Mouse (Mus musculus) heart, adult 2 months (tissue): ENCODE results near the gene Irs3. TPM values are rescaled to one million over a fixed set of nuclear protein-coding genes. Genes with fewer than 3 reads are reported as not detected.

Experiments used
- DNase-seq, 2 experiments: peaks; one replicate each; pipeline ENCODE4 v3.0.0; 2021
- H3K27ac ChIP-seq: fragments of 200-600 bp; 2 replicates; pipeline ENCODE4 v1.8.1; 2022
- H3K27me3 ChIP-seq: fragments of 200-500 bp; 2 replicates; pipeline ENCODE4 v1.6.1; 2012; ENCODE audit warnings: mild to moderate bottlenecking, low read length, inconsistent platforms, mixed read lengths; ENCODE audit not compliant: control insufficient read depth, insufficient read depth
- H3K36me3 ChIP-seq: fragments of 200-500 bp; 2 replicates; pipeline ENCODE4 v1.6.1; 2012; ENCODE audit warnings: low read length, inconsistent platforms; ENCODE audit not compliant: control insufficient read depth, insufficient read depth
- H3K4me1 ChIP-seq: fragments of 200-500 bp; 2 replicates; pipeline ENCODE4 v1.6.1; 2011; ENCODE audit warnings: low read length; ENCODE audit not compliant: control insufficient read depth, insufficient read depth
- H3K4me3 ChIP-seq: fragments of 200-600 bp; 2 replicates; pipeline ENCODE4 v1.8.1; 2022
- H3K79me2 ChIP-seq: fragments of 200-500 bp; replicated peaks from 2 replicates; pipeline ENCODE4 v1.6.1; 2012; ENCODE audit warnings: mild to moderate bottlenecking, inconsistent platforms, low read length, moderate library complexity, mixed read lengths; ENCODE audit not compliant: control insufficient read depth, insufficient read depth
- H3K9ac ChIP-seq: fragments of 200-500 bp; 2 replicates; pipeline ENCODE4 v1.6.1; 2012; ENCODE audit warnings: low read depth, mild to moderate bottlenecking, control low read depth, inconsistent platforms, low read length, mixed read lengths
- CTCF ChIP-seq: fragments of 200-600 bp; IDR thresholded peaks from 2 replicates; pipeline ENCODE4 v1.8.1; 2022; ENCODE audit warnings: antibody characterized with exemption, mild to moderate bottlenecking, moderate library complexity
- EP300 ChIP-seq: fragments of 200-500 bp; IDR thresholded peaks from 2 replicates; pipeline ENCODE4 v1.6.1; 2011; ENCODE audit warnings: low read depth, low read length, control low read depth; ENCODE audit not compliant: insufficient read depth
- POLR2A ChIP-seq: fragments of 200-500 bp; IDR thresholded peaks from 2 replicates; pipeline ENCODE4 v1.6.1; 2011; ENCODE audit warnings: mild to moderate bottlenecking, low read depth, low read length, control low read depth; ENCODE audit not compliant: insufficient read depth
- WGBS: fragments of 180-500 bp; shearing (Covaris S2); methylation state at CpG from one replicate; pipeline ENCODE4 v1.1.7; 2018; 5-methylcytosine and 5-hydroxymethylcytosine counted together
- intact Hi-C: fragments of 180-260 bp; cut with DNase I; formaldehyde crosslinking; loops from one replicate; pipeline ENCODE4 v1.15.1; 2025
- polyA plus RNA-seq: library from polyadenylated mRNA; depleted of rRNA; stranded (reverse); fragments of >200 nt; gene quantifications from 2 replicates; pipeline ENCODE4 v1.2.3, GENCODE M21; 2012
- total RNA-seq, 2 experiments: library from RNA; stranded (reverse); gene quantifications; 2 replicates each; pipeline ENCODE4 v1.2.3; 2021

Irs3 gene
- total and polyA plus RNA-seq, 3 experiments, result 0.34 to 2.2 (median 0.73) TPM

- no peak overlapping the region for H3K4me3 ChIP-seq
- H3K4me1 ChIP-seq, result peaks cover 3% of the 10 kb centered on the region
- no peak overlapping the region for H3K27ac ChIP-seq
- H3K9ac ChIP-seq, result no peak overlapping the region
- no peak for DNase-seq
- WGBS, result 92% methylated on average over 3 of the region's 3 CpGs
- no peak for TF ChIP-seq EP300
- TF ChIP-seq POLR2A, result no peak
- TF ChIP-seq CTCF, result no peak
- intact Hi-C loops, result loop anchor here (2.0 kb wide), 2 partner anchors 29 to 71 kb away; no protein-coding TSS in a partner anchor
- no peaks in the 10 kb centered on the region; the same call in 1 of the 2 replicates for H3K36me3 ChIP-seq
- no peaks in the 10 kb centered on the region for H3K27me3 ChIP-seq
- H3K79me2 ChIP-seq, result no peaks in the 10 kb centered on the region
Observed at GRCm38 (mm10) chr5:137685653-137686052, 40.1 kb upstream of the Irs3 start.

- Histone ChIP-seq H3K27ac (peak within 1 kb of the TSS; percentile 64), H3K9ac (peak within 1 kb of the TSS; percentile 69), H3K4me1 (peaks cover 3% of the 10 kb centered on the region), H3K79me2 (peaks cover 2% of the 10 kb centered on the region; the same call in 1 of the 2 replicates), H3K4me3 (peak within 1 kb of the TSS; percentile 82), H3K36me3 (no peaks in the 10 kb centered on the region; the same call in 1 of the 2 replicates), H3K27me3 (no peaks in the 10 kb centered on the region)
- peak; percentile 40 for TF ChIP-seq CTCF
- peak; percentile 67 for TF ChIP-seq POLR2A
- TF ChIP-seq EP300, result 0 out of 2 replicates have a peak, but pooled peaks have one; percentile 5
- DNase-seq, result peak; percentile 94 to 99
- under 1% methylated on average over 62 of the region's 62 CpGs for WGBS
- intact Hi-C loops, result loop anchor here (1.0 to 2.0 kb wide), 3 partner anchors 28 to 72 kb away; partner anchors contain the start of gene Nyap1
Observed at GRCm38 (mm10) chr5:137684294-137685123, 39.0 kb upstream of the Irs3 start, which contains the start of gene Agfg2. Gene Agfg2 (minus strand): TSS chr5:137684726.

GRCm38 (mm10) chr5:137683388-137684293, 38.1 kb upstream of the Irs3 start:
- H3K4me1 ChIP-seq, result peaks cover 3% of the 10 kb centered on the region
- H3K27me3 ChIP-seq, result no peaks in the 10 kb centered on the region
- H3K27ac ChIP-seq, result peak overlapping the region; percentile 64
- peaks cover 2% of the 10 kb centered on the region; the same call in 1 of the 2 replicates for H3K79me2 ChIP-seq
- H3K4me3 ChIP-seq, result peak overlapping the region; percentile 82
- DNase-seq, result peak in 1 of 2 experiments; percentile 39
- TF ChIP-seq POLR2A (no peak), CTCF (no peak), EP300 (no peak)
- 4% methylated on average over 28 of the region's 28 CpGs for WGBS
- no peaks in the 10 kb centered on the region; the same call in 1 of the 2 replicates for H3K36me3 ChIP-seq
- H3K9ac ChIP-seq, result peak overlapping the region; percentile 69
- intact Hi-C loops, result loop anchor here (1.0 to 2.0 kb wide), 3 partner anchors 27 to 73 kb away; partner anchors contain the start of gene Nyap1

GRCm38 (mm10) chr5:137682526-137682925, 37.0 kb upstream of the Irs3 start:
- Histone ChIP-seq H3K4me3 (no peak overlapping the region), H3K27ac (no peak overlapping the region), H3K4me1 (peaks cover 3% of the 10 kb centered on the region), H3K79me2 (peaks cover 2% of the 10 kb centered on the region; the same call in 1 of the 2 replicates), H3K9ac (no peak overlapping the region), H3K36me3 (no peaks in the 10 kb centered on the region; the same call in 1 of the 2 replicates), H3K27me3 (no peaks in the 10 kb centered on the region)
- intact Hi-C loops, result no loop called here
- no peak for DNase-seq
- TF ChIP-seq POLR2A (no peak), EP300 (no peak), CTCF (no peak)
- WGBS, result 95% methylated on average over 6 of the region's 6 CpGs

GRCm38 (mm10) chr5:137679726-137680125, 34.2 kb upstream of the Irs3 start:
- H3K9ac ChIP-seq, result no peak overlapping the region
- no peak overlapping the region for H3K4me3 ChIP-seq
- peaks cover 3% of the 10 kb centered on the region for H3K4me1 ChIP-seq
- H3K79me2 ChIP-seq, result peaks cover 2% of the 10 kb centered on the region; the same call in 1 of the 2 replicates
- H3K36me3 ChIP-seq, result no peaks in the 10 kb centered on the region; the same call in 1 of the 2 replicates
- intact Hi-C loops, result no loop called here
- H3K27ac ChIP-seq, result no peak overlapping the region
- H3K27me3 ChIP-seq, result no peaks in the 10 kb centered on the region
- 82% methylated on average over 4 of the region's 4 CpGs for WGBS
- TF ChIP-seq EP300, result no peak
- no peak for TF ChIP-seq POLR2A
- TF ChIP-seq CTCF, result no peak
- no peak for DNase-seq
